ENCODE assay signal across 29 mouse cellular contexts in the genomic region with DNA sequence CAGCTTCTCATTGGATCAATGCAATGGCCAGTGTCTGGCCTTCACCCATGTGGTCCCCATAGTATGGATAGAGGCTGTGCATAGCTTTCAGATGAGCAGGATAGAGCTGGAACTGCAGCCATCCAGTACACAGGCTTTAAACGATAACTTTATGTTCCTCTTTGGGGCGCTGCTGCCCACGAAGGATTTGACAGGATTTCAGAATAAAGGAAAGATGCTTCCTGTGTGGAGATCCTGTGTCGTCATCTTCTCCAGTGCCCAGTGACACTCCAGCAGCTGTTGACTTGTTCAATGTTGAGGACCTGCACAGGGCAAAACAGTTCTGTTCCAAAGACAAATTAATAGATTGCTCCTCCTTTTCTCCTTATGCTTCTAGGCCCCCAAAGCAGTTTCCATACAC. TPM values are rescaled to one million over a fixed set of nuclear protein-coding genes. Genes with fewer than 3 reads are reported as not detected.
A peak's percentile ranks its signal among the peaks of the same experiment; 100 is the strongest.
DNase-seq lines count a peak whose midpoint lies in the region; ATAC-seq lines count a peak whose summit lies in the region.
"Had no signal": no experiment of that assay in that cellular context is flagged by ENCODE, and none has a peak within 500 bp of the region (broad histone marks: within the 10 kb centered on the region; RNA-seq: fewer than 3 reads in every experiment).

No protein-coding gene starts in this region.

- no peaks in the 10 kb centered on the region for H3K4me1 ChIP-seq in heart, embryonic 10.5 days
- no peaks in the 10 kb centered on the region for H3K4me1 ChIP-seq in limb, embryonic 10.5 days
- H3K4me1 ChIP-seq: embryonic facial prominence, embryonic 13.5 days; embryonic facial prominence, embryonic 15.5 days; forebrain, embryonic 13.5 days; forebrain, embryonic 15.5 days had no signal

- H3K36me3 ChIP-seq in heart, embryonic 10.5 days, result no peaks in the 10 kb centered on the region
- H3K36me3 ChIP-seq in limb, embryonic 10.5 days, result no peaks in the 10 kb centered on the region
- H3K36me3 ChIP-seq: embryonic facial prominence, embryonic 13.5 days; embryonic facial prominence, embryonic 15.5 days; forebrain, embryonic 15.5 days; G1E had no signal

- H3K4me3 ChIP-seq in heart, embryonic 10.5 days, result no peak overlapping the region
- no peak overlapping the region for H3K4me3 ChIP-seq in limb, embryonic 10.5 days
- H3K4me3 ChIP-seq: embryonic facial prominence, embryonic 13.5 days; embryonic facial prominence, embryonic 15.5 days; forebrain, embryonic 13.5 days; forebrain, embryonic 15.5 days had no signal

- H3K27ac ChIP-seq in heart, embryonic 10.5 days, result no peak overlapping the region
- H3K27ac ChIP-seq in limb, embryonic 10.5 days, result no peak overlapping the region
- H3K27ac ChIP-seq: embryonic facial prominence, embryonic 13.5 days; embryonic facial prominence, embryonic 15.5 days; forebrain, embryonic 13.5 days; forebrain, embryonic 15.5 days had no signal

- intact Hi-C loops in heart, postnatal 36 days (cut with DNase I), result loop anchor here (5.0 to 10.0 kb wide), 2 partner anchors 289 to 312 kb away; partner anchors contain the start of gene Gimap8

- ATAC-seq in erythroblast, adult 5-6 weeks (replicated peaks; ENCODE audit: low FRiP score, poor library complexity, severe bottlenecking), result no peak
- ATAC-seq: activated CD4-positive, CD25-positive, alpha-beta regulatory T cell, adult 4 months; CD4-positive, CD25-positive, alpha-beta regulatory T cell, adult 4 months; forebrain, embryonic 13.5 days; forebrain, embryonic 15.5 days; Patski had no signal

- H3K27me3 ChIP-seq in heart, embryonic 10.5 days (ENCODE audit: insufficient read depth, poor library complexity, severe bottlenecking), result no peaks in the 10 kb centered on the region
- H3K27me3 ChIP-seq in limb, embryonic 10.5 days (ENCODE audit: low read depth, poor library complexity, severe bottlenecking), result no peaks in the 10 kb centered on the region
- H3K27me3 ChIP-seq: embryonic facial prominence, embryonic 15.5 days; forebrain, embryonic 13.5 days; forebrain, embryonic 15.5 days; Patski had no signal

- WGBS in heart, embryonic 10.5 days, result 82% methylated on average over 4 of the region's 4 CpGs
- 89% methylated on average over 4 of the region's 4 CpGs for WGBS in limb, embryonic 10.5 days

- peak; percentile 56 for DNase-seq in heart, embryonic 10.5 days (ENCODE audit: low spot score)
- DNase-seq in heart, postnatal 36 days, result no peak
- DNase-seq in testis, postnatal 10 days (ENCODE audit: low spot score), result peak; percentile 17
- no peak for DNase-seq in testis, postnatal 14 days (ENCODE audit: low spot score)
- peak; percentile 16 for DNase-seq in limb, embryonic 10.5 days (ENCODE audit: low spot score)
- DNase-seq in kidney, postnatal 25 days, result no peak
- DNase-seq: adrenal gland, adult 8-10 months; adrenal gland, postnatal 14 days; adrenal gland, postnatal 36 days; B cell, adult 2 months; cerebellum, adult 11-12 months; cerebellum, adult 2 months; cerebellum, adult 9-10 months; cerebellum, postnatal 10 days; cerebellum, postnatal 25 days; embryo, embryonic 11 days had no signal

- H3K9me3 ChIP-seq in heart, embryonic 10.5 days, result no peaks in the 10 kb centered on the region
- no peaks in the 10 kb centered on the region for H3K9me3 ChIP-seq in limb, embryonic 10.5 days (replicated peaks)
- H3K9me3 ChIP-seq: embryonic facial prominence, embryonic 13.5 days; embryonic facial prominence, embryonic 15.5 days; forebrain, embryonic 13.5 days; forebrain, embryonic 15.5 days; G1E had no signal

RNA-seq across cellular contexts. Expression of gene Doxl2, which starts 18.0 kb away (rescaled TPM):
- not detected in 2 replicates for polyA plus RNA-seq in heart, embryonic 10.5 days (2016; fragmentation: Nextera tagmentation; extraction: Ambion mirVana)
- total RNA-seq in heart, postnatal 36 days (2021), result not detected
- not detected in 2 replicates for polyA plus RNA-seq in limb, embryonic 10.5 days (2016; fragmentation: Nextera tagmentation; extraction: Ambion mirVana)
- total RNA-seq in erythroblast, adult 5-6 weeks (2015; ENCODE audit: low replicate concordance), result not detected in 2 replicates
- total RNA-seq in erythroblast, adult 5-6 weeks (2017; ENCODE audit: low replicate concordance), result not detected in 2 replicates
- total RNA-seq: adrenal gland, adult 18-20 months; adrenal gland, postnatal 14 days; adrenal gland, postnatal 36 days; CH12.LX; G1E had no signal
- polyA plus RNA-seq: CD4-positive, CD25-positive, alpha-beta regulatory T cell, adult 4 months; cerebellum, adult 2 months; embryonic facial prominence, embryonic 11.5 days; embryonic facial prominence, embryonic 13.5 days; embryonic facial prominence, embryonic 15.5 days; forebrain, embryonic 11.5 days; forebrain, embryonic 13.5 days; forebrain, embryonic 15.5 days; G1E; Patski had no signal

RNA-seq across cellular contexts. Expression of gene 1600015I10Rik, which starts 27.1 kb away (rescaled TPM):
- 0.05 TPM in 1 of 2 replicates, not detected in the other for polyA plus RNA-seq in heart, embryonic 10.5 days (2016; fragmentation: Nextera tagmentation; extraction: Ambion mirVana)
- total RNA-seq in heart, postnatal 36 days (2021), result not detected
- not detected in 2 replicates for polyA plus RNA-seq in limb, embryonic 10.5 days (2016; fragmentation: Nextera tagmentation; extraction: Ambion mirVana)
- not detected in 2 replicates for total RNA-seq in erythroblast, adult 5-6 weeks (2015; ENCODE audit: low replicate concordance)
- total RNA-seq in erythroblast, adult 5-6 weeks (2017; ENCODE audit: low replicate concordance), result not detected in 2 replicates
- total RNA-seq: adrenal gland, adult 18-20 months; adrenal gland, adult 8-10 months; adrenal gland, postnatal 14 days; adrenal gland, postnatal 36 days; CH12.LX had no signal
- polyA plus RNA-seq: activated CD4-positive, CD25-positive, alpha-beta regulatory T cell, adult 4 months; CD4-positive, CD25-positive, alpha-beta regulatory T cell, adult 4 months; cerebellum, adult 2 months; embryonic facial prominence, embryonic 11.5 days; embryonic facial prominence, embryonic 13.5 days; embryonic facial prominence, embryonic 15.5 days; forebrain, embryonic 11.5 days; forebrain, embryonic 13.5 days; forebrain, embryonic 15.5 days; G1E; Patski had no signal

RNA-seq across cellular contexts. Expression of gene Svs1, which starts 29.9 kb away (rescaled TPM):
- not detected in 2 replicates for polyA plus RNA-seq in heart, embryonic 10.5 days (2016; fragmentation: Nextera tagmentation; extraction: Ambion mirVana)
- not detected for total RNA-seq in heart, postnatal 36 days (2021)
- polyA plus RNA-seq in limb, embryonic 10.5 days (2016; fragmentation: Nextera tagmentation; extraction: Ambion mirVana), result not detected in 2 replicates
- not detected in 2 replicates for total RNA-seq in erythroblast, adult 5-6 weeks (2015; ENCODE audit: low replicate concordance)
- not detected in 2 replicates for total RNA-seq in erythroblast, adult 5-6 weeks (2017; ENCODE audit: low replicate concordance)
- total RNA-seq: adrenal gland, adult 18-20 months; adrenal gland, postnatal 14 days; adrenal gland, postnatal 36 days; CH12.LX had no signal
- polyA plus RNA-seq: activated CD4-positive, CD25-positive, alpha-beta regulatory T cell, adult 4 months; CD4-positive, CD25-positive, alpha-beta regulatory T cell, adult 4 months; cerebellum, adult 2 months; embryonic facial prominence, embryonic 11.5 days; embryonic facial prominence, embryonic 13.5 days; embryonic facial prominence, embryonic 15.5 days; forebrain, embryonic 11.5 days; forebrain, embryonic 13.5 days; forebrain, embryonic 15.5 days; G1E; Patski had no signal

Comparison
In these comparisons a context has a peak if more than half of its experiments do, and no peak if none do; other contexts are left out.
1. DNase-seq: peak in heart, embryonic 10.5 days (single experiment), testis, postnatal 10 days (single experiment) and limb, embryonic 10.5 days (single experiment); none in heart, postnatal 36 days (0 of 2), testis, postnatal 14 days (single experiment) and kidney, postnatal 25 days (0 of 2).